9 mouse cellular contexts compared by ENCODE assay signal in the genomic region with DNA sequence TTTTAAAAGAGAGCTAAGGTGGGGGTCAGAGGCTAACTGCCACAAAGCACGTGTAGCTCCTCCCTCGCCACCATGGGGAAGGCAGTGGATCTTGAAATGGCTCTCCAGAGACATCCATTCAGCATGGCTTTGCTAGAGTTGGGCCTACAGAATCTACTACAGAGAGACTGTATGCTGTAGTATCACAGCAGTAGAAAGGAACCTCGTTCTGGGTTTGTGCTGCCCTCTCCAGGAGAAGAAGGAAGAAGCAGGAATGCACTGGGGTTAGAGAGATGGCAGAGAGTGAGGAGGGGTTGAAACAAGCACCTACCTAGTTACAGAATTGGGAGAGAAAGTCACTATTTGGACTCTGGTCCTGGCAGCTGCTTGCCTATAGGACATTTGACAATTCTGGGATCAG. TPM values are rescaled to one million over a fixed set of nuclear protein-coding genes. Genes with fewer than 3 reads are reported as not detected.
DNase-seq lines count a peak whose midpoint lies in the region; ATAC-seq and TF ChIP-seq lines count a peak whose summit lies in the region.
"Had no signal": no experiment of that assay in that cellular context is flagged by ENCODE, and none has a peak within 500 bp of the region (broad histone marks: within the 10 kb centered on the region; RNA-seq: fewer than 3 reads in every experiment).

No protein-coding gene starts in this region.

- intact Hi-C loops in left cerebral cortex, adult 2 months (cut with DNase I): loop anchor here (1.0 kb wide), 1 partner anchor 56 kb away; no protein-coding TSS in a partner anchor

- TF ChIP-seq POLR2A in brain, embryonic 14.5 days (IDR thresholded peaks at IDR 0.05; ENCODE audit: borderline replicate concordance, extremely low read depth, insufficient read depth, insufficient read length, poor library complexity, severe bottlenecking): no peak

- H3K27ac ChIP-seq in left cerebral cortex, adult 2 months: no peak overlapping the region
- no peak overlapping the region for H3K27ac ChIP-seq in lung, postnatal 0 days (ENCODE audit: low read length)
- H3K27ac ChIP-seq: liver, embryonic 15.5 days had no signal

- peak; percentile 74 for TF ChIP-seq CTCF in left cerebral cortex, adult 2 months (IDR thresholded peaks at IDR 0.05)
- TF ChIP-seq CTCF in brain, embryonic 14.5 days (IDR thresholded peaks at IDR 0.05; ENCODE audit: borderline replicate concordance, extremely low read depth, insufficient read depth, insufficient read length): peak; percentile 38; the same call in 1 of the 2 replicates
- peak; percentile 78 for TF ChIP-seq CTCF in lung, postnatal 0 days (IDR thresholded peaks at IDR 0.05)

- H3K4me3 ChIP-seq in left cerebral cortex, adult 2 months: no peak overlapping the region
- H3K4me3 ChIP-seq in lung, postnatal 0 days (ENCODE audit: low read depth, low read length): no peak overlapping the region
- H3K4me3 ChIP-seq: liver, embryonic 15.5 days had no signal

- peak; percentile 99 for ATAC-seq in inflammation-experienced regulatory T-cells, adult 6 months
- peak; percentile 59 for ATAC-seq in lung, postnatal 0 days

- no peaks in the 10 kb centered on the region for H3K36me3 ChIP-seq in lung, postnatal 0 days (ENCODE audit: insufficient read depth, low read length)
- H3K36me3 ChIP-seq: liver, embryonic 15.5 days had no signal

- no peaks in the 10 kb centered on the region for H3K9me3 ChIP-seq in lung, postnatal 0 days (ENCODE audit: low read length)
- H3K9me3 ChIP-seq: liver, embryonic 15.5 days had no signal

- no peak overlapping the region for H3K4me2 ChIP-seq in lung, postnatal 0 days (replicated peaks; ENCODE audit: low read depth, low read length)
- H3K4me2 ChIP-seq: liver, embryonic 15.5 days had no signal

- peak overlapping the region; percentile 36 for H3K9ac ChIP-seq in lung, postnatal 0 days (replicated peaks; ENCODE audit: low read depth)
- H3K9ac ChIP-seq: liver, embryonic 15.5 days had no signal

- WGBS in lung, postnatal 0 days: 32% methylated on average over 3 of the region's 3 CpGs

- no peaks in the 10 kb centered on the region for H3K4me1 ChIP-seq in lung, postnatal 0 days (ENCODE audit: insufficient read depth, low read depth, low read length)
- H3K4me1 ChIP-seq: liver, embryonic 15.5 days had no signal

- DNase-seq in adrenal gland, adult 2 months: peak; percentile 26
- DNase-seq in adrenal gland, adult 18-20 months (ENCODE audit: low spot score in 2 of 2): no peak
- DNase-seq in left cerebral cortex, adult 2 months (ENCODE audit: extremely low spot score in 1 of 2, low spot score in 2 of 2): peak; percentile 49 to 56
- no peak for DNase-seq in left cerebral cortex, adult 8-10 months (ENCODE audit: low spot score in 2 of 2)
- peak; percentile 31 for DNase-seq in brain, embryonic 14.5 days (ENCODE audit: low read depth)
- peak; percentile 75 for DNase-seq in lung, postnatal 0 days (ENCODE audit: low spot score)
- DNase-seq in telencephalon, adult 2 months (ENCODE audit: low read depth, low spot score): peak; percentile 49

- no peaks in the 10 kb centered on the region for H3K27me3 ChIP-seq in lung, postnatal 0 days (replicated peaks; ENCODE audit: insufficient read depth, low read length)
- H3K27me3 ChIP-seq: liver, embryonic 15.5 days had no signal

- TF ChIP-seq EP300 in lung, postnatal 0 days (IDR thresholded peaks at IDR 0.05): no peak

RNA-seq across cellular contexts. Expression of a gene that starts 34.0 kb away (rescaled TPM):
- 1 to 10 TPM; 4.4 to 5.0 TPM for total RNA-seq in adrenal gland, adult 2 months (2021)
- polyA plus RNA-seq in adrenal gland, adult 2 months (2012; rRNA removed): 1.2 and 1.5 TPM in 2 replicates
- total RNA-seq in adrenal gland, adult 18-20 months (2021): 1 to 10 TPM; 5.6 to 7.7 TPM
- total RNA-seq in left cerebral cortex, adult 2 months (2021): 10 to 100 TPM; 21.1 to 30.0 TPM
- total RNA-seq in left cerebral cortex, adult 8-10 months (2022): 10 to 100 TPM; 21.0 to 35.3 (median 28.7) TPM
- polyA plus RNA-seq in brain, embryonic 14.5 days (2012; rRNA removed): 3.6 and 4.9 TPM in 2 replicates
- 100 to 1,000 TPM; 136 to 203 (median 170) TPM for polyA plus RNA-seq in inflammation-experienced regulatory T-cells, adult 6 months (2017; shearing (Covaris generic))
- 38.9 and 58.5 TPM in 2 replicates for polyA plus RNA-seq in lung, postnatal 0 days (2015; fragmentation: Nextera tagmentation; extraction: Ambion mirVana)

Comparison
In these comparisons a context has a peak if more than half of its experiments do, and no peak if none do; other contexts are left out.
1. DNase-seq: peak in adrenal gland, adult 2 months (single experiment), left cerebral cortex, adult 2 months (2 of 2), brain, embryonic 14.5 days (single experiment), lung, postnatal 0 days (single experiment) and telencephalon, adult 2 months (single experiment); none in adrenal gland, adult 18-20 months (0 of 2) and left cerebral cortex, adult 8-10 months (0 of 2).
2. Peak in every context shown above with its lines, with median percentiles within 50 percentile points of each other: CTCF ChIP-seq.